Comparison of ENCODE assay signal across 8 mouse cellular contexts in genomic region chr3:97941440-97942259, GRCm38 (mm10). TPM values are rescaled to one million over a fixed set of nuclear protein-coding genes. Genes with fewer than 3 reads are reported as not detected.
DNase-seq lines count a peak whose midpoint lies in the region; ATAC-seq and TF ChIP-seq lines count a peak whose summit lies in the region.

No protein-coding gene starts in this region.

- no peak for TF ChIP-seq CTCF in kidney, postnatal 0 days (IDR thresholded peaks at IDR 0.05; ENCODE audit: low read depth)
- TF ChIP-seq CTCF in kidney, adult 2 months (conservative IDR thresholded peaks at IDR 0.05; ENCODE audit: insufficient read depth, insufficient read length, low read depth, low read length): no peak

- peak overlapping the region; percentile 65 for H3K27ac ChIP-seq in kidney, postnatal 0 days
- H3K27ac ChIP-seq in kidney, adult 2 months (ENCODE audit: insufficient read depth, low read depth, low read length): no peak overlapping the region
- H3K27ac ChIP-seq in forebrain, embryonic 10.5 days: peak overlapping the region; percentile 90
- H3K27ac ChIP-seq in intestine, embryonic 16.5 days (ENCODE audit: low read length): no peak overlapping the region

- TF ChIP-seq POLR2A in kidney, adult 2 months (IDR thresholded peaks at IDR 0.05; ENCODE audit: low read depth, low read length): no peak
- TF ChIP-seq POLR2A in myocyte (IDR thresholded peaks at IDR 0.05; ENCODE audit: insufficient read length, low read depth): no peak

- H3K4me2 ChIP-seq in kidney, postnatal 0 days (ENCODE audit: low read length): peak overlapping the region; percentile 43
- H3K4me2 ChIP-seq in intestine, embryonic 16.5 days (ENCODE audit: low read depth, low read length): no peak overlapping the region
- peak overlapping the region; percentile 66 for H3K4me2 ChIP-seq in myocyte (ENCODE audit: low read depth)

- H3K79me2 ChIP-seq in myocyte (ENCODE audit: control insufficient read depth, insufficient read depth): no peaks in the 10 kb centered on the region

- 35% methylated on average over 11 of the region's 11 CpGs for WGBS in kidney, postnatal 0 days
- WGBS in kidney, adult 2 months: 54% methylated on average over 11 of the region's 11 CpGs
- WGBS in forebrain, embryonic 10.5 days: 22% methylated on average over 11 of the region's 11 CpGs
- 60% methylated on average over 11 of the region's 11 CpGs for whole genome bisulfite sequencing in intestine, embryonic 16.5 days

- no peaks in the 10 kb centered on the region for H3K36me3 ChIP-seq in kidney, postnatal 0 days (ENCODE audit: insufficient read depth, low read length)
- H3K36me3 ChIP-seq in kidney, adult 2 months (ENCODE audit: control insufficient read depth, insufficient read depth, low read length): no peaks in the 10 kb centered on the region
- no peaks in the 10 kb centered on the region for H3K36me3 ChIP-seq in forebrain, embryonic 10.5 days (replicated peaks)
- no peaks in the 10 kb centered on the region for H3K36me3 ChIP-seq in intestine, embryonic 16.5 days (ENCODE audit: control insufficient read depth, insufficient read depth, low read length)
- no peaks in the 10 kb centered on the region for H3K36me3 ChIP-seq in myocyte (ENCODE audit: control insufficient read depth, insufficient read depth)

- DNase-seq in kidney, postnatal 0 days (ENCODE audit: low spot score): no peak
- DNase-seq in kidney, adult 2 months: no peak
- DNase-seq in forebrain, embryonic 10.5 days (ENCODE audit: extremely low spot score, low spot score): no peak
- no peak for DNase-seq in cerebellum, postnatal 4 days (ENCODE audit: low spot score in 2 of 2)
- no peak for DNase-seq in spleen, postnatal 36 days (ENCODE audit: low spot score in 2 of 2)

- no peak overlapping the region for H3ac ChIP-seq in myocyte (ENCODE audit: control insufficient read depth, insufficient read length)

- H3K9ac ChIP-seq in kidney, postnatal 0 days (ENCODE audit: low read depth, low read length): peak overlapping the region; percentile 25; the same call in 1 of the 2 replicates
- peak overlapping the region; percentile 15; the same call in 1 of the 2 replicates for H3K9ac ChIP-seq in intestine, embryonic 16.5 days (ENCODE audit: low read depth, low read length)

- ATAC-seq in kidney, postnatal 0 days (replicated peaks; ENCODE audit: low FRiP score, low read depth): no peak
- no peak for ATAC-seq in intestine, embryonic 16.5 days
- ATAC-seq in cerebellum, adult (ENCODE audit: insufficient number of reproducible peaks, low FRiP score, low TSS enrichment): no peak

- H3K4me3 ChIP-seq in kidney, postnatal 0 days (replicated peaks; ENCODE audit: low read depth, low read length): no peak overlapping the region
- H3K4me3 ChIP-seq in kidney, adult 2 months (ENCODE audit: insufficient read depth, low read depth, low read length): no peak overlapping the region
- peak overlapping the region; percentile 43 for H3K4me3 ChIP-seq in forebrain, embryonic 10.5 days
- no peak overlapping the region for H3K4me3 ChIP-seq in intestine, embryonic 16.5 days (ENCODE audit: low read length)
- no peak overlapping the region for H3K4me3 ChIP-seq in myocyte

- peaks cover 27% of the 10 kb centered on the region for H3K4me1 ChIP-seq in kidney, postnatal 0 days (replicated peaks; ENCODE audit: insufficient read depth, low read length)
- H3K4me1 ChIP-seq in kidney, adult 2 months (ENCODE audit: control insufficient read depth, insufficient read depth, low read length): 0 out of 2 replicates have a peak, but pooled peaks cover 3% of the 10 kb centered on the region
- peaks cover 79% of the 10 kb centered on the region for H3K4me1 ChIP-seq in forebrain, embryonic 10.5 days
- peaks cover 31% of the 10 kb centered on the region for H3K4me1 ChIP-seq in intestine, embryonic 16.5 days (ENCODE audit: control insufficient read depth, insufficient read depth, low read length)

- H3K9me3 ChIP-seq in kidney, postnatal 0 days (replicated peaks; ENCODE audit: low read length): no peaks in the 10 kb centered on the region
- no peaks in the 10 kb centered on the region for H3K9me3 ChIP-seq in forebrain, embryonic 10.5 days
- H3K9me3 ChIP-seq in intestine, embryonic 16.5 days (ENCODE audit: control insufficient read depth, low read length): no peaks in the 10 kb centered on the region

- H3K27me3 ChIP-seq in kidney, postnatal 0 days (ENCODE audit: insufficient read depth, low read length): no peaks in the 10 kb centered on the region
- no peaks in the 10 kb centered on the region; the same call in 1 of the 2 replicates for H3K27me3 ChIP-seq in kidney, adult 2 months (replicated peaks; ENCODE audit: control insufficient read depth, insufficient read depth, low read length)
- peaks cover 13% of the 10 kb centered on the region for H3K27me3 ChIP-seq in forebrain, embryonic 10.5 days (ENCODE audit: poor library complexity, severe bottlenecking)
- no peaks in the 10 kb centered on the region for H3K27me3 ChIP-seq in intestine, embryonic 16.5 days (replicated peaks; ENCODE audit: control insufficient read depth, insufficient read depth, low read length)
- no peaks in the 10 kb centered on the region for H3K27me3 ChIP-seq in myocyte (ENCODE audit: control insufficient read depth, insufficient read depth, insufficient read length)

TF ChIP-seq in myocyte, 11 proteins besides CTCF, POLR2A, EP300 and RAD21:
- no peak for TF ChIP-seq MYOG (IDR thresholded peaks at IDR 0.05; ENCODE audit: control insufficient read depth in 1 of 3, insufficient read depth in 1 of 3, insufficient read length in 2 of 3, low read depth in 2 of 3)
- TF ChIP-seq CEBPB (IDR thresholded peaks at IDR 0.05; ENCODE audit: insufficient read depth, poor library complexity, severe bottlenecking): no peak
- TF ChIP-seq REST (IDR thresholded peaks at IDR 0.05; ENCODE audit: insufficient read depth, insufficient read length): no peak
- no peak for TF ChIP-seq TCF3 (IDR thresholded peaks at IDR 0.05; ENCODE audit: insufficient read length, low read depth)
- TF ChIP-seq SRF (IDR thresholded peaks at IDR 0.05; ENCODE audit: control insufficient read depth, insufficient read length, low read depth): no peak
- no peak for TF ChIP-seq MAX (IDR thresholded peaks at IDR 0.05; ENCODE audit: low read depth)
- TF ChIP-seq USF1 (IDR thresholded peaks at IDR 0.05; ENCODE audit: low read depth): no peak
- TF ChIP-seq MYOD1 (IDR thresholded peaks at IDR 0.05; ENCODE audit: control insufficient read depth in 1 of 3, insufficient read length in 2 of 3, low read depth in 2 of 3): no peak
- TF ChIP-seq E2F4 (IDR thresholded peaks at IDR 0.05; ENCODE audit: insufficient read depth): no peak
- no peak for TF ChIP-seq POLR2AphosphoS2 (IDR thresholded peaks at IDR 0.05; ENCODE audit: insufficient read length, low read depth)

RNA-seq across cellular contexts. Expression of gene Sec22b, which starts 40.7 kb away (rescaled TPM):
- 97.7 and 102 TPM in 2 replicates for polyA plus RNA-seq in kidney, postnatal 0 days (2015; fragmentation: Nextera tagmentation; extraction: Ambion mirVana)
- polyA plus RNA-seq in kidney, adult 2 months (2012; rRNA removed): 24.6 and 31.1 TPM in 2 replicates
- 114 TPM in 2 replicates for polyA plus RNA-seq in forebrain, embryonic 10.5 days (2016; fragmentation: Nextera tagmentation; extraction: Ambion mirVana)
- 152 and 157 TPM in 2 replicates for polyA plus RNA-seq in intestine, embryonic 16.5 days (2015; fragmentation: Nextera tagmentation; extraction: Ambion mirVana)
- polyA plus RNA-seq in myocyte (2012; fragmentation: generic; extraction: Trizol): 55.6 TPM

RNA-seq across cellular contexts. Expression of gene Pde4dip, which starts 53.1 kb away (rescaled TPM):
- 17.6 and 18.0 TPM in 2 replicates for polyA plus RNA-seq in kidney, postnatal 0 days (2015; fragmentation: Nextera tagmentation; extraction: Ambion mirVana)
- 37.7 and 58.1 TPM in 2 replicates for polyA plus RNA-seq in kidney, adult 2 months (2012; rRNA removed)
- 18.5 and 18.7 TPM in 2 replicates for polyA plus RNA-seq in forebrain, embryonic 10.5 days (2016; fragmentation: Nextera tagmentation; extraction: Ambion mirVana)
- polyA plus RNA-seq in intestine, embryonic 16.5 days (2015; fragmentation: Nextera tagmentation; extraction: Ambion mirVana): 20.2 and 21.2 TPM in 2 replicates
- 134 TPM for polyA plus RNA-seq in myocyte (2012; fragmentation: generic; extraction: Trizol)

Comparison
In these comparisons a context has a peak if more than half of its experiments do, and no peak if none do; other contexts are left out.
1. H3K27ac ChIP-seq: peak in kidney, postnatal 0 days (single experiment) and forebrain, embryonic 10.5 days (single experiment); none in kidney, adult 2 months (single experiment) and intestine, embryonic 16.5 days (single experiment).